Mouse (Mus musculus): ENCODE measurements at regions not wholly inside any gene's neighbourhood (a gene's known extent, or its start where the extent isn't known, plus 50 kb on each side); places are given as distances from the start of the nearest gene placed in this dataset.

- intact Hi-C loops (cut with DNase I) = no loop called here
- no peak for DNase-seq
Observed at GRCm38 (mm10) chr11:92858170-92858569, 239.7 kb upstream of the Car10 start.

GRCm38 (mm10) chr11:92889693-92890454 lies 208.0 kb upstream of the Car10 start:
- DNase-seq = peak; percentile 41 to 57
- intact Hi-C loops (cut with DNase I) = no loop called here

DNA sequence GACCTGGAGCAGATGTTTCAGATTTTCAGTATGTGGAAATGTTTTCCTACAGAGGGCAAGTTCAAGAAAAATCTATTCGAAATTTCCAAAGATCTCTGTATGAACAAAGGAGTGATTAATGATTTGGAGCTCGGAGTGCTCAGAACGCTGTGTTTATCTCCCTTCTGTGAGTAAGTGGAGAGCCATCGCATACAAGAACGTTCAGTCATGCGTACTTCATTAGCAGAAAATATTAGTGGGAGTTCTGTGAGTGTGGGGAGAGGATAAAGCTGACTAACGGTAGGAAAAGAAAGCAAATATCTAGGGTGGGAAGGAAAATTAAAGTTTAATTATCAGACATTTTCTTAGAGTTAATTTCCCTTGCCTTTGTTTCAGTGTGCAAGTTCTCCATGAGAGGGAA lies 198.5 kb upstream of the Car10 start:
- DNase-seq = no peak
- intact Hi-C loops (cut with DNase I) = no loop called here

All from heart, postnatal 10 days (tissue).